Mouse (Mus musculus): ENCODE measurements at regions not wholly inside any gene's neighbourhood (a gene's known extent, or its start where the extent isn't known, plus 50 kb on each side); places are given as distances from the start of the nearest gene placed in this dataset.
A peak's percentile ranks its signal among the peaks of the same experiment; 100 is the strongest.

GRCm38 (mm10) chr16:73473502-73473901 is 938.1 kb downstream of the Robo2 start:
- H3K9ac ChIP-seq (ENCODE audit: low read length) = no peak overlapping the region
- H3K27ac ChIP-seq (ENCODE audit: low read length) = no peak overlapping the region
- no peak overlapping the region for H3K4me3 ChIP-seq (replicated peaks; ENCODE audit: low read length)
- H3K27me3 ChIP-seq (ENCODE audit: control insufficient read depth, insufficient read depth, low read length) = no peaks in the 10 kb centered on the region
- no peak overlapping the region for H3K4me2 ChIP-seq (ENCODE audit: low read depth, low read length)
- no peaks in the 10 kb centered on the region for H3K36me3 ChIP-seq (ENCODE audit: control insufficient read depth, insufficient read depth, low read length)
- no peaks in the 10 kb centered on the region for H3K4me1 ChIP-seq (ENCODE audit: control insufficient read depth, insufficient read depth, low read length)
- peak; percentile 85 for ATAC-seq (ENCODE audit: insufficient read depth, low FRiP score)
- H3K9me3 ChIP-seq (replicated peaks; ENCODE audit: control insufficient read depth, low read length) = no peaks in the 10 kb centered on the region
- WGBS = 67% methylated on average over 2 of the region's 2 CpGs

DNA sequence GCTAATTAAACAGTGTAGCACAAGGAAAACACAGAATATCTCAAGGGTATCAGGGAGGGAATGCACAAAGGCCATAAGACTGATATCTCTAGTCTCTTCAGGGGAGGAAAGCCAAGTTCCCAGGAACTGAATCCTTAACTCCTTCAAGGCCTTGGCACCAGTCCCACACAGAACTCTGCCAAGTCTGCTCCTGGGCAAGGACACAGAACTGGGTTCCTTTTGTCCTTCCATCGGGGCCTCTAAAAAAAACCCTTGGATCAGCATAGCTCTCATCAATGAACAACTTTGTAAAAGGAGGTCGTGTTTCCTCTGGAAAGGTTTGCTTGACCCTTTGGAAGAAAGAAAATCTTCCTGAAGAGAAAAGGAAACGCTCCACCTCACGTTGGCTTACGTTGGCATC is 940.1 kb downstream of the Robo2 start:
- Histone ChIP-seq H3K27me3 (ENCODE audit: control insufficient read depth, insufficient read depth, low read length) (no peaks in the 10 kb centered on the region), H3K4me3 (replicated peaks; ENCODE audit: low read length) (no peak overlapping the region), H3K9me3 (replicated peaks; ENCODE audit: control insufficient read depth, low read length) (no peaks in the 10 kb centered on the region), H3K9ac (ENCODE audit: low read length) (no peak overlapping the region), H3K4me2 (ENCODE audit: low read depth, low read length) (no peak overlapping the region), H3K36me3 (ENCODE audit: control insufficient read depth, insufficient read depth, low read length) (no peaks in the 10 kb centered on the region), H3K4me1 (ENCODE audit: control insufficient read depth, insufficient read depth, low read length) (no peaks in the 10 kb centered on the region), H3K27ac (ENCODE audit: low read length) (no peak overlapping the region)
- ATAC-seq (ENCODE audit: insufficient read depth, low FRiP score) = no peak
- 70% methylated on average over 5 of the region's 5 CpGs for WGBS

GRCm38 (mm10) chr16:73470535-73470934 is 941.1 kb downstream of the Robo2 start:
- Histone ChIP-seq H3K27ac (ENCODE audit: low read length) (no peak overlapping the region), H3K9me3 (replicated peaks; ENCODE audit: control insufficient read depth, low read length) (no peaks in the 10 kb centered on the region), H3K36me3 (ENCODE audit: control insufficient read depth, insufficient read depth, low read length) (no peaks in the 10 kb centered on the region), H3K27me3 (ENCODE audit: control insufficient read depth, insufficient read depth, low read length) (no peaks in the 10 kb centered on the region), H3K4me2 (ENCODE audit: low read depth, low read length) (no peak overlapping the region), H3K4me1 (ENCODE audit: control insufficient read depth, insufficient read depth, low read length) (no peaks in the 10 kb centered on the region), H3K4me3 (replicated peaks; ENCODE audit: low read length) (no peak overlapping the region), H3K9ac (ENCODE audit: low read length) (no peak overlapping the region)
- 67% methylated on average over 4 of the region's 4 CpGs for WGBS
- no peak for ATAC-seq (ENCODE audit: insufficient read depth, low FRiP score)

- no peaks in the 10 kb centered on the region for H3K9me3 ChIP-seq (replicated peaks; ENCODE audit: control insufficient read depth, low read length)
- ATAC-seq (ENCODE audit: insufficient read depth, low FRiP score) = no peak
- WGBS = 75% methylated on average over 6 of the region's 6 CpGs
These were observed 945.3 kb downstream of the Robo2 start for GRCm38 (mm10) chr16:73466296-73466695.

DNA sequence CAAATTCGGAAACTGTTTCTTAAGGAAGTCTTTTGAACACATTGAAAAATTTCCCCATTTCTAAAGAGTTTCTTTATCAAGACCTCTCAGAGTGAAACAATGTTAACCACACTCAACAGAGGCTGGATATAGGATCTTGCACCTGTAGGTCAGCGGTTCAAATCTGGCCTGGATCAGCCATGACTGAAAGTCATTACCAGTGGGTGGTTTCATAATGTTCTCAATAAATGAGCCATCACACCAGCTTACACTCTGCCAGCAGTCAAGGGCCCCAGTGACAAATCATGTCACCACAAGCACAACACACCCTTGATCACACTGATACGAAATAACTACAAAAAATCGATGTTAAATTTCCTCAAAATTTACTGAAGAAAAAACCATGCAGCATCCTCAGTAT is 949.1 kb downstream of the Robo2 start:
- H3K4me1 ChIP-seq (ENCODE audit: control insufficient read depth, insufficient read depth, low read length) = no peaks in the 10 kb centered on the region
- no peak overlapping the region for H3K9ac ChIP-seq (ENCODE audit: low read length)
- no peaks in the 10 kb centered on the region for H3K27me3 ChIP-seq (ENCODE audit: control insufficient read depth, insufficient read depth, low read length)
- no peaks in the 10 kb centered on the region for H3K36me3 ChIP-seq (ENCODE audit: control insufficient read depth, insufficient read depth, low read length)
- no peak overlapping the region for H3K4me2 ChIP-seq (ENCODE audit: low read depth, low read length)
- H3K9me3 ChIP-seq (replicated peaks; ENCODE audit: control insufficient read depth, low read length) = no peaks in the 10 kb centered on the region
- 89% methylated on average over 4 of the region's 4 CpGs for WGBS
- ATAC-seq (ENCODE audit: insufficient read depth, low FRiP score) = no peak
- no peak overlapping the region for H3K4me3 ChIP-seq (replicated peaks; ENCODE audit: low read length)
- H3K27ac ChIP-seq (ENCODE audit: low read length) = no peak overlapping the region

More at GRCm38 (mm10) chr16:73466296-73466695, 945.3 kb downstream of the Robo2 start:
- Histone ChIP-seq H3K27me3 (ENCODE audit: control insufficient read depth, insufficient read depth, low read length) (no peaks in the 10 kb centered on the region), H3K27ac (ENCODE audit: low read length) (no peak overlapping the region), H3K4me3 (replicated peaks; ENCODE audit: low read length) (no peak overlapping the region), H3K36me3 (ENCODE audit: control insufficient read depth, insufficient read depth, low read length) (no peaks in the 10 kb centered on the region), H3K4me1 (ENCODE audit: control insufficient read depth, insufficient read depth, low read length) (no peaks in the 10 kb centered on the region), H3K4me2 (ENCODE audit: low read depth, low read length) (no peak overlapping the region), H3K9ac (ENCODE audit: low read length) (no peak overlapping the region)

- Histone ChIP-seq H3K9me3 (replicated peaks; ENCODE audit: control insufficient read depth, low read length) (no peaks in the 10 kb centered on the region), H3K27ac (ENCODE audit: low read length) (no peak overlapping the region), H3K4me3 (replicated peaks; ENCODE audit: low read length) (no peak overlapping the region), H3K36me3 (ENCODE audit: control insufficient read depth, insufficient read depth, low read length) (no peaks in the 10 kb centered on the region), H3K9ac (ENCODE audit: low read length) (no peak overlapping the region), H3K4me1 (ENCODE audit: control insufficient read depth, insufficient read depth, low read length) (no peaks in the 10 kb centered on the region), H3K27me3 (ENCODE audit: control insufficient read depth, insufficient read depth, low read length) (no peaks in the 10 kb centered on the region), H3K4me2 (ENCODE audit: low read depth, low read length) (no peak overlapping the region)
- no peak for ATAC-seq (ENCODE audit: insufficient read depth, low FRiP score)
- WGBS = 90% methylated on average over 3 of the region's 3 CpGs
These were observed 960.9 kb downstream of the Robo2 start for GRCm38 (mm10) chr16:73450634-73451245.

GRCm38 (mm10) chr16:73449836-73450235 is 961.8 kb downstream of the Robo2 start:
- WGBS = 91% methylated on average over 7 of the region's 7 CpGs
- Histone ChIP-seq H3K9ac (ENCODE audit: low read length) (no peak overlapping the region), H3K27me3 (ENCODE audit: control insufficient read depth, insufficient read depth, low read length) (no peaks in the 10 kb centered on the region), H3K4me1 (ENCODE audit: control insufficient read depth, insufficient read depth, low read length) (no peaks in the 10 kb centered on the region), H3K36me3 (ENCODE audit: control insufficient read depth, insufficient read depth, low read length) (no peaks in the 10 kb centered on the region), H3K27ac (ENCODE audit: low read length) (no peak overlapping the region), H3K9me3 (replicated peaks; ENCODE audit: control insufficient read depth, low read length) (no peaks in the 10 kb centered on the region), H3K4me3 (replicated peaks; ENCODE audit: low read length) (no peak overlapping the region), H3K4me2 (ENCODE audit: low read depth, low read length) (no peak overlapping the region)
- no peak for ATAC-seq (ENCODE audit: insufficient read depth, low FRiP score)

GRCm38 (mm10) chr16:73435726-73436125 is 975.9 kb downstream of the Robo2 start:
- Histone ChIP-seq H3K9me3 (replicated peaks; ENCODE audit: control insufficient read depth, low read length) (no peaks in the 10 kb centered on the region), H3K4me3 (replicated peaks; ENCODE audit: low read length) (no peak overlapping the region), H3K27ac (ENCODE audit: low read length) (no peak overlapping the region), H3K4me1 (ENCODE audit: control insufficient read depth, insufficient read depth, low read length) (no peaks in the 10 kb centered on the region), H3K9ac (ENCODE audit: low read length) (no peak overlapping the region), H3K36me3 (ENCODE audit: control insufficient read depth, insufficient read depth, low read length) (no peaks in the 10 kb centered on the region), H3K4me2 (ENCODE audit: low read depth, low read length) (no peak overlapping the region), H3K27me3 (ENCODE audit: control insufficient read depth, insufficient read depth, low read length) (no peaks in the 10 kb centered on the region)
- 73% methylated on average over 3 of the region's 3 CpGs for WGBS
- ATAC-seq (ENCODE audit: insufficient read depth, low FRiP score) = no peak

- Histone ChIP-seq H3K36me3 (ENCODE audit: control insufficient read depth, insufficient read depth, low read length) (no peaks in the 10 kb centered on the region), H3K9me3 (replicated peaks; ENCODE audit: control insufficient read depth, low read length) (no peaks in the 10 kb centered on the region), H3K4me3 (replicated peaks; ENCODE audit: low read length) (no peak overlapping the region), H3K9ac (ENCODE audit: low read length) (no peak overlapping the region), H3K27me3 (ENCODE audit: control insufficient read depth, insufficient read depth, low read length) (no peaks in the 10 kb centered on the region), H3K4me2 (ENCODE audit: low read depth, low read length) (no peak overlapping the region), H3K27ac (ENCODE audit: low read length) (no peak overlapping the region), H3K4me1 (ENCODE audit: control insufficient read depth, insufficient read depth, low read length) (no peaks in the 10 kb centered on the region)
- 84% methylated on average over 5 of the region's 5 CpGs for WGBS
- no peak for ATAC-seq (ENCODE audit: insufficient read depth, low FRiP score)
These were observed 986.8 kb downstream of the Robo2 start for GRCm38 (mm10) chr16:73424851-73425250.

Measured in stomach, embryonic 16.5 days (tissue).